Mouse (Mus musculus) forebrain, embryonic 11.5 days (tissue): ENCODE data around the gene Dapl1. TPM values are rescaled to one million over a fixed set of nuclear protein-coding genes. Genes with fewer than 3 reads are reported as not detected.

ENCODE experiments used
- ATAC-seq: fragments of 200-750 bp; cut with Nextera tagmentation; replicated peaks from 2 replicates; pipeline ENCODE4 v1.8.0; 2017; ENCODE audit warnings: moderate TSS enrichment; ENCODE audit not compliant: low FRiP score
- DNase-seq: peaks from one replicate; pipeline ENCODE4 v3.0.0-alpha.2; 2017; ENCODE audit warnings: low spot score
- H3K27ac ChIP-seq: fragments of 300-500 bp; sonication (generic); 2 replicates; pipeline ENCODE4 v1.5.1; 2014; ENCODE audit warnings: low read depth, low read length
- H3K27me3 ChIP-seq: fragments of 300-500 bp; sonication (generic); 2 replicates; pipeline ENCODE4 v1.6.1; 2014; ENCODE audit warnings: mild to moderate bottlenecking, low read length, mixed read lengths; ENCODE audit not compliant: control insufficient read depth, insufficient read depth
- H3K36me3 ChIP-seq: fragments of 300-500 bp; sonication (generic); 2 replicates; pipeline ENCODE4 v1.6.1; 2014; ENCODE audit warnings: mild to moderate bottlenecking, low read length, moderate library complexity, mixed read lengths; ENCODE audit not compliant: control insufficient read depth, insufficient read depth
- H3K4me1 ChIP-seq: fragments of 300-500 bp; sonication (generic); replicated peaks from 2 replicates; pipeline ENCODE4 v1.6.1; 2014; ENCODE audit warnings: low read length, mixed read lengths; ENCODE audit not compliant: control insufficient read depth, insufficient read depth
- H3K4me2 ChIP-seq: fragments of 300-500 bp; sonication (generic); 2 replicates; pipeline ENCODE4 v1.6.1; 2014; ENCODE audit warnings: low read depth, mild to moderate bottlenecking, low read length, moderate library complexity, mixed read lengths; ENCODE audit not compliant: severe bottlenecking
- H3K4me3 ChIP-seq: fragments of 300-500 bp; sonication (generic); 2 replicates; pipeline ENCODE4 v1.5.1; 2014; ENCODE audit warnings: low read depth, low read length
- H3K9ac ChIP-seq: fragments of 300-500 bp; sonication (generic); 2 replicates; pipeline ENCODE4 v1.6.1; 2014; ENCODE audit warnings: low read length
- H3K9me3 ChIP-seq: fragments of 300-500 bp; sonication (generic); 2 replicates; pipeline ENCODE4 v1.6.1; 2016; ENCODE audit warnings: low read length, mixed read lengths; ENCODE audit not compliant: control insufficient read depth
- WGBS: fragments of 180-500 bp; shearing (Covaris S2); extraction: QIAGEN DNeasy Blood & Tissue Kit; methylation state at CpG from one replicate; pipeline ENCODE4 v1.1.7; 2014; 5-methylcytosine and 5-hydroxymethylcytosine counted together
- polyA plus RNA-seq: library from polyadenylated mRNA; unstranded; fragments of >200 nt; fragmentation: Nextera tagmentation; extraction: Ambion mirVana; gene quantifications from 2 replicates; pipeline ENCODE4 v1.2.1, GENCODE M21; 2014

Dapl1 gene
- polyA plus RNA-seq, 1 experiment from 2014 or later: 1.1 TPM

- H3K9me3 ChIP-seq: no peaks in the 10 kb centered on the region
Observed at GRCm38 (mm10) chr2:59467976-59468375, 16.5 kb upstream of the Dapl1 start.

GRCm38 (mm10) chr2:59469590-59470245 lies 14.7 kb upstream of the Dapl1 start:
- DNase-seq (no peak), ATAC-seq (no peak)
- 66% methylated on average over 8 of the region's 8 CpGs for WGBS
- no peak overlapping the region for H3K4me2 ChIP-seq
- H3K4me1 ChIP-seq: no peaks in the 10 kb centered on the region
- no peaks in the 10 kb centered on the region for H3K36me3 ChIP-seq
- H3K4me3 ChIP-seq: no peak overlapping the region
- no peak overlapping the region for H3K9ac ChIP-seq
- no peaks in the 10 kb centered on the region for H3K9me3 ChIP-seq
- H3K27ac ChIP-seq: no peak overlapping the region
- H3K27me3 ChIP-seq: no peaks in the 10 kb centered on the region

More at GRCm38 (mm10) chr2:59467976-59468375, 16.5 kb upstream of the Dapl1 start:
- no peaks in the 10 kb centered on the region for H3K27me3 ChIP-seq
- DNase-seq: no peak
- no peak overlapping the region for H3K9ac ChIP-seq
- WGBS: 89% methylated on average over 6 of the region's 6 CpGs
- H3K4me1 ChIP-seq: no peaks in the 10 kb centered on the region
- H3K4me3 ChIP-seq: no peak overlapping the region
- no peak overlapping the region for H3K27ac ChIP-seq
- no peaks in the 10 kb centered on the region for H3K36me3 ChIP-seq
- no peak overlapping the region for H3K4me2 ChIP-seq
- no peak for ATAC-seq

GRCm38 (mm10) chr2:59470326-59471031 lies 14.0 kb upstream of the Dapl1 start:
- H3K4me1 ChIP-seq: no peaks in the 10 kb centered on the region
- no peak overlapping the region for H3K9ac ChIP-seq
- no peak overlapping the region for H3K4me3 ChIP-seq
- no peaks in the 10 kb centered on the region for H3K9me3 ChIP-seq
- no peak overlapping the region for H3K4me2 ChIP-seq
- no peaks in the 10 kb centered on the region for H3K36me3 ChIP-seq
- ATAC-seq: no peak
- H3K27me3 ChIP-seq: no peaks in the 10 kb centered on the region
- WGBS: 73% methylated on average over 11 of the region's 11 CpGs
- no peak overlapping the region for H3K27ac ChIP-seq
- no peak for DNase-seq

GRCm38 (mm10) chr2:59471051-59471948 lies 13.2 kb upstream of the Dapl1 start:
- no peaks in the 10 kb centered on the region for H3K4me1 ChIP-seq
- H3K4me2 ChIP-seq: no peak overlapping the region
- DNase-seq (no peak), ATAC-seq (no peak)
- H3K27me3 ChIP-seq: no peaks in the 10 kb centered on the region
- H3K4me3 ChIP-seq: no peak overlapping the region
- H3K36me3 ChIP-seq: no peaks in the 10 kb centered on the region
- H3K27ac ChIP-seq: no peak overlapping the region
- no peaks in the 10 kb centered on the region for H3K9me3 ChIP-seq
- no peak overlapping the region for H3K9ac ChIP-seq
- 62% methylated on average over 15 of the region's 15 CpGs for WGBS

GRCm38 (mm10) chr2:59474336-59474735 lies 10.1 kb upstream of the Dapl1 start:
- ATAC-seq (no peak), DNase-seq (no peak)
- Histone ChIP-seq H3K9me3 (no peaks in the 10 kb centered on the region), H3K4me3 (no peak overlapping the region), H3K27me3 (no peaks in the 10 kb centered on the region), H3K4me2 (no peak overlapping the region), H3K4me1 (no peaks in the 10 kb centered on the region), H3K27ac (no peak overlapping the region), H3K36me3 (no peaks in the 10 kb centered on the region), H3K9ac (no peak overlapping the region)
- WGBS: 93% methylated on average over 4 of the region's 4 CpGs

GRCm38 (mm10) chr2:59485080-59485479 lies 627 bp downstream of the Dapl1 start:
- Histone ChIP-seq H3K9ac (no peak overlapping the region), H3K9me3 (no peaks in the 10 kb centered on the region), H3K27me3 (no peaks in the 10 kb centered on the region), H3K4me1 (no peaks in the 10 kb centered on the region), H3K4me3 (no peak overlapping the region), H3K36me3 (no peaks in the 10 kb centered on the region), H3K27ac (no peak overlapping the region), H3K4me2 (no peak overlapping the region)
- ATAC-seq: no peak
- no peak for DNase-seq
- WGBS: 81% methylated on average over 2 of the region's 2 CpGs

GRCm38 (mm10) chr2:59485657-59486056 lies 1.2 kb downstream of the Dapl1 start:
- Histone ChIP-seq H3K4me3 (no peak overlapping the region), H3K27ac (no peak overlapping the region), H3K27me3 (no peaks in the 10 kb centered on the region), H3K4me2 (no peak overlapping the region), H3K36me3 (no peaks in the 10 kb centered on the region), H3K9me3 (no peaks in the 10 kb centered on the region), H3K9ac (no peak overlapping the region), H3K4me1 (no peaks in the 10 kb centered on the region)
- no peak for ATAC-seq
- 48% methylated on average over 4 of the region's 4 CpGs for WGBS
- no peak for DNase-seq

GRCm38 (mm10) chr2:59486196-59486845 lies 1.9 kb downstream of the Dapl1 start:
- no peak for ATAC-seq
- no peak overlapping the region for H3K4me2 ChIP-seq
- no peaks in the 10 kb centered on the region for H3K9me3 ChIP-seq
- no peak overlapping the region for H3K4me3 ChIP-seq
- DNase-seq: no peak
- H3K27me3 ChIP-seq: no peaks in the 10 kb centered on the region
- no peak overlapping the region for H3K27ac ChIP-seq
- H3K4me1 ChIP-seq: no peaks in the 10 kb centered on the region
- H3K9ac ChIP-seq: no peak overlapping the region
- WGBS: 78% methylated on average over 6 of the region's 6 CpGs
- H3K36me3 ChIP-seq: no peaks in the 10 kb centered on the region
